Mouse (Mus musculus) heart, postnatal 0 days (tissue): ENCODE results near the gene Rinl. TPM values are rescaled to one million over a fixed set of nuclear protein-coding genes. Genes with fewer than 3 reads are reported as not detected.

Source experiments
- ATAC-seq: fragments of 200-750 bp; cut with Nextera tagmentation; 2 replicates; pipeline ENCODE4 v1.8.0; 2017; ENCODE audit warnings: low read depth, moderate number of reproducible peaks, moderate library complexity; ENCODE audit not compliant: insufficient read depth
- DNase-seq: peaks from one replicate; pipeline ENCODE4 v3.0.0-alpha.2; 2016; ENCODE audit warnings: low spot score
- H3K27ac ChIP-seq: fragments of 300-500 bp; sonication (generic); 2 replicates; pipeline ENCODE4 v1.5.1; 2014; ENCODE audit warnings: low read depth, mild to moderate bottlenecking
- H3K27me3 ChIP-seq: fragments of 300-500 bp; sonication (generic); 2 replicates; pipeline ENCODE4 v1.6.1; 2014; ENCODE audit warnings: low read length, mixed read lengths; ENCODE audit not compliant: control insufficient read depth, insufficient read depth
- H3K36me3 ChIP-seq: fragments of 300-500 bp; sonication (generic); replicated peaks from 2 replicates; pipeline ENCODE4 v1.6.1; 2014; ENCODE audit warnings: low read length, mixed read lengths; ENCODE audit not compliant: control insufficient read depth, insufficient read depth
- H3K4me1 ChIP-seq: fragments of 300-500 bp; sonication (generic); 2 replicates; pipeline ENCODE4 v1.6.1; 2014; ENCODE audit warnings: antibody characterized with exemption; ENCODE audit not compliant: control insufficient read depth, insufficient read depth
- H3K4me2 ChIP-seq: fragments of 300-500 bp; sonication (generic); 2 replicates; pipeline ENCODE4 v1.6.1; 2014; ENCODE audit warnings: low read depth, mild to moderate bottlenecking, low read length, moderate library complexity
- H3K4me3 ChIP-seq: fragments of 300-500 bp; sonication (generic); 2 replicates; pipeline ENCODE4 v1.5.1; 2014; ENCODE audit warnings: low read depth, low read length
- H3K9ac ChIP-seq: fragments of 300-500 bp; sonication (generic); replicated peaks from 2 replicates; pipeline ENCODE4 v1.6.1; 2014; ENCODE audit warnings: low read depth, low read length, mixed read lengths
- H3K9me3 ChIP-seq: fragments of 300-500 bp; sonication (generic); replicated peaks from 2 replicates; pipeline ENCODE4 v1.6.1; 2016; ENCODE audit warnings: low read length; ENCODE audit not compliant: control insufficient read depth
- CTCF ChIP-seq: IDR thresholded peaks from 2 replicates; pipeline ENCODE4 v1.5.1; 2016; ENCODE audit warnings: antibody characterized with exemption, control low read depth, low read depth
- EP300 ChIP-seq: IDR thresholded peaks from 2 replicates; pipeline ENCODE4 v1.6.1; 2016; ENCODE audit warnings: antibody characterized with exemption, low read depth
- WGBS: fragments of 180-500 bp; shearing (Covaris S2); extraction: QIAGEN DNeasy Blood & Tissue Kit; methylation state at CpG from one replicate; pipeline ENCODE4 v1.1.7; 2014; 5-methylcytosine and 5-hydroxymethylcytosine counted together
- polyA plus RNA-seq: library from polyadenylated mRNA; unstranded; fragments of >200 nt; fragmentation: Nextera tagmentation; extraction: Ambion mirVana; gene quantifications from 2 replicates; pipeline ENCODE4 v1.2.1, GENCODE M21; 2015
- total RNA-seq: library from RNA; depleted of rRNA; stranded (reverse); fragments of >200 nt; gene quantifications from 2 replicates; pipeline ENCODE4 v1.2.3, GENCODE M21; 2014; ENCODE audit warnings: low replicate concordance

Gene Rinl
- total and polyA plus RNA-seq, 2 experiments from 2014 or later = 2.3 to 2.7 TPM

GRCm38 (mm10) chr7:28771867-28772266 lies 16.9 kb upstream of the Rinl start:
- ATAC-seq (no peak), DNase-seq (no peak)
- Histone ChIP-seq H3K4me3 (no peak overlapping the region), H3K27ac (no peak overlapping the region), H3K4me2 (no peak overlapping the region), H3K27me3 (no peaks in the 10 kb centered on the region), H3K36me3 (0 out of 2 replicates have a peak, but pooled peaks cover 4% of the 10 kb centered on the region), H3K9me3 (no peaks in the 10 kb centered on the region), H3K9ac (no peak overlapping the region), H3K4me1 (peaks cover 6% of the 10 kb centered on the region)
- 78% methylated on average over 11 of the region's 11 CpGs for WGBS
- no peak for TF ChIP-seq EP300
- TF ChIP-seq CTCF = no peak

- Histone ChIP-seq H3K27me3 (no peaks in the 10 kb centered on the region), H3K4me3 (no peak overlapping the region), H3K9ac (no peak overlapping the region), H3K4me1 (no peaks in the 10 kb centered on the region), H3K36me3 (0 out of 2 replicates have a peak, but pooled peaks cover 9% of the 10 kb centered on the region), H3K27ac (peak overlapping the region; percentile 34; the same call in 1 of the 2 replicates), H3K4me2 (no peak overlapping the region), H3K9me3 (no peaks in the 10 kb centered on the region)
- TF ChIP-seq EP300 (no peak), CTCF (no peak)
- DNase-seq (peak; percentile 41), ATAC-seq (peak; percentile 40)
- 55% methylated on average over 3 of the region's 3 CpGs for WGBS
Observed at GRCm38 (mm10) chr7:28773163-28773562, 15.6 kb upstream of the Rinl start.

GRCm38 (mm10) chr7:28774164-28774563 lies 14.6 kb upstream of the Rinl start:
- Histone ChIP-seq H3K4me1 (no peaks in the 10 kb centered on the region), H3K4me3 (no peak overlapping the region), H3K36me3 (0 out of 2 replicates have a peak, but pooled peaks cover 9% of the 10 kb centered on the region), H3K4me2 (no peak overlapping the region), H3K27ac (no peak overlapping the region), H3K9ac (no peak overlapping the region), H3K27me3 (no peaks in the 10 kb centered on the region), H3K9me3 (no peaks in the 10 kb centered on the region)
- no peak for ATAC-seq
- WGBS = 89% methylated on average over 12 of the region's 12 CpGs
- TF ChIP-seq CTCF (no peak), EP300 (no peak)
- DNase-seq = no peak

GRCm38 (mm10) chr7:28775129-28775528 lies 13.6 kb upstream of the Rinl start:
- 83% methylated on average over 7 of the region's 7 CpGs for WGBS
- no peak overlapping the region for H3K9ac ChIP-seq
- ATAC-seq = no peak
- no peak for DNase-seq
- TF ChIP-seq CTCF = no peak
- no peak for TF ChIP-seq EP300
- 0 out of 2 replicates have a peak, but pooled peaks cover 9% of the 10 kb centered on the region for H3K36me3 ChIP-seq
- H3K9me3 ChIP-seq = no peaks in the 10 kb centered on the region
- no peaks in the 10 kb centered on the region for H3K4me1 ChIP-seq
- H3K4me3 ChIP-seq = no peak overlapping the region
- H3K27me3 ChIP-seq = no peaks in the 10 kb centered on the region
- no peak overlapping the region for H3K27ac ChIP-seq
- H3K4me2 ChIP-seq = no peak overlapping the region

GRCm38 (mm10) chr7:28778825-28779224 lies 9.9 kb upstream of the Rinl start:
- WGBS = 83% methylated on average over 9 of the region's 9 CpGs
- H3K27ac ChIP-seq = no peak overlapping the region
- no peak overlapping the region for H3K4me3 ChIP-seq
- TF ChIP-seq CTCF (no peak), EP300 (no peak)
- H3K9ac ChIP-seq = no peak overlapping the region
- no peak for DNase-seq
- H3K4me2 ChIP-seq = no peak overlapping the region
- no peaks in the 10 kb centered on the region for H3K9me3 ChIP-seq
- no peaks in the 10 kb centered on the region for H3K4me1 ChIP-seq
- no peak for ATAC-seq
- no peaks in the 10 kb centered on the region for H3K27me3 ChIP-seq
- peaks cover 24% of the 10 kb centered on the region for H3K36me3 ChIP-seq

GRCm38 (mm10) chr7:28780067-28780658 lies 8.6 kb upstream of the Rinl start:
- H3K27ac ChIP-seq = peak overlapping the region; percentile 56; the same call in 1 of the 2 replicates
- ATAC-seq (peak; percentile 73), DNase-seq (peak; percentile 85)
- H3K27me3 ChIP-seq = no peaks in the 10 kb centered on the region
- H3K9me3 ChIP-seq = no peaks in the 10 kb centered on the region
- no peaks in the 10 kb centered on the region for H3K4me1 ChIP-seq
- no peak overlapping the region for H3K4me3 ChIP-seq
- H3K36me3 ChIP-seq = peaks cover 29% of the 10 kb centered on the region
- TF ChIP-seq EP300 (no peak), CTCF (peak; percentile 83)
- 41% methylated on average over 6 of the region's 6 CpGs for WGBS
- no peak overlapping the region for H3K4me2 ChIP-seq
- H3K9ac ChIP-seq = no peak overlapping the region
